In genomic region chr12:25757014-25757413, GRCm38 (mm10) we compare ENCODE assay signal across 16 mouse cellular contexts.
DNase-seq lines count a peak whose midpoint lies in the region; ATAC-seq and TF ChIP-seq lines count a peak whose summit lies in the region.
"Had no signal": no experiment of that assay in that cellular context is flagged by ENCODE, and none has a peak within 500 bp of the region (broad histone marks: within the 10 kb centered on the region; RNA-seq: fewer than 3 reads in every experiment).

No protein-coding gene starts in this region.

- H3K27ac ChIP-seq in midbrain, postnatal 0 days (ENCODE audit: low read depth, low read length): no peak overlapping the region
- no peak overlapping the region for H3K27ac ChIP-seq in midbrain, embryonic 10.5 days (replicated peaks)
- H3K27ac ChIP-seq: forebrain, embryonic 15.5 days; heart, embryonic 13.5 days; macrophage; midbrain, embryonic 15.5 days had no signal

- 61% methylated on average over 5 of the region's 5 CpGs for WGBS in midbrain, postnatal 0 days
- WGBS in midbrain, embryonic 10.5 days: 88% methylated on average over 5 of the region's 5 CpGs

- no peak overlapping the region for H3K9ac ChIP-seq in midbrain, postnatal 0 days (replicated peaks; ENCODE audit: low read length, poor library complexity, severe bottlenecking)
- H3K9ac ChIP-seq: forebrain, embryonic 15.5 days; heart, embryonic 13.5 days; midbrain, embryonic 15.5 days had no signal

- no peak for ATAC-seq in midbrain, postnatal 0 days (ENCODE audit: low FRiP score)
- ATAC-seq: forebrain, embryonic 15.5 days; midbrain, embryonic 15.5 days had no signal

- H3K9me3 ChIP-seq in midbrain, postnatal 0 days (ENCODE audit: low read length): no peaks in the 10 kb centered on the region
- no peaks in the 10 kb centered on the region for H3K9me3 ChIP-seq in midbrain, embryonic 10.5 days (replicated peaks)
- H3K9me3 ChIP-seq: forebrain, embryonic 15.5 days; heart, embryonic 13.5 days; midbrain, embryonic 15.5 days had no signal

- H3K4me1 ChIP-seq in midbrain, postnatal 0 days (ENCODE audit: insufficient read depth, low read length): no peaks in the 10 kb centered on the region
- no peaks in the 10 kb centered on the region for H3K4me1 ChIP-seq in midbrain, embryonic 10.5 days
- H3K4me1 ChIP-seq: forebrain, embryonic 15.5 days; heart, embryonic 13.5 days; midbrain, embryonic 15.5 days had no signal

- H3K4me2 ChIP-seq in midbrain, postnatal 0 days (ENCODE audit: low read depth, low read length, poor library complexity, severe bottlenecking): no peak overlapping the region
- H3K4me2 ChIP-seq: forebrain, embryonic 15.5 days; heart, embryonic 13.5 days; midbrain, embryonic 15.5 days had no signal

- TF ChIP-seq CTCF in midbrain, postnatal 0 days (IDR thresholded peaks at IDR 0.05): no peak

- DNase-seq in midbrain, postnatal 0 days (ENCODE audit: low spot score): peak; percentile 26
- no peak for DNase-seq in midbrain, embryonic 10.5 days (ENCODE audit: low spot score)
- peak; percentile 12 to 64 for DNase-seq in cerebellum, postnatal 14 days
- peak; percentile 12 to 33 for DNase-seq in layer of hippocampus, postnatal 36 days
- no peak for DNase-seq in thymus, postnatal 25 days
- DNase-seq in embryo, embryonic 10 days (ENCODE audit: low spot score): no peak
- DNase-seq in ovary, postnatal 10 days (ENCODE audit: low spot score): no peak
- DNase-seq: adrenal gland, postnatal 36 days; gastrocnemius, postnatal 25 days; kidney, postnatal 10 days; lung, adult 2 months had no signal

- H3K27me3 ChIP-seq in midbrain, postnatal 0 days (ENCODE audit: insufficient read depth, low read length): no peaks in the 10 kb centered on the region
- H3K27me3 ChIP-seq in midbrain, embryonic 10.5 days (ENCODE audit: low read depth, poor library complexity, severe bottlenecking): no peaks in the 10 kb centered on the region
- H3K27me3 ChIP-seq: forebrain, embryonic 15.5 days; heart, embryonic 13.5 days; midbrain, embryonic 15.5 days had no signal

- no peaks in the 10 kb centered on the region for H3K36me3 ChIP-seq in midbrain, postnatal 0 days (ENCODE audit: insufficient read depth, low read length)
- no peaks in the 10 kb centered on the region for H3K36me3 ChIP-seq in midbrain, embryonic 10.5 days
- H3K36me3 ChIP-seq: forebrain, embryonic 15.5 days; G1E; heart, embryonic 13.5 days; midbrain, embryonic 15.5 days had no signal

- no peak overlapping the region for H3K4me3 ChIP-seq in midbrain, postnatal 0 days (ENCODE audit: low read depth, low read length)
- no peak overlapping the region for H3K4me3 ChIP-seq in midbrain, embryonic 10.5 days
- H3K4me3 ChIP-seq: forebrain, embryonic 15.5 days; heart, embryonic 13.5 days; midbrain, embryonic 15.5 days had no signal

Comparison
In these comparisons a context has a peak if more than half of its experiments do, and no peak if none do; other contexts are left out.
1. DNase-seq: peak in midbrain, postnatal 0 days (single experiment), cerebellum, postnatal 14 days (2 of 2) and layer of hippocampus, postnatal 36 days (2 of 2); none in midbrain, embryonic 10.5 days (single experiment), thymus, postnatal 25 days (single experiment), embryo, embryonic 10 days (single experiment) and ovary, postnatal 10 days (single experiment).